Comparison of ENCODE assay signal across 12 mouse cellular contexts in the genomic region with DNA sequence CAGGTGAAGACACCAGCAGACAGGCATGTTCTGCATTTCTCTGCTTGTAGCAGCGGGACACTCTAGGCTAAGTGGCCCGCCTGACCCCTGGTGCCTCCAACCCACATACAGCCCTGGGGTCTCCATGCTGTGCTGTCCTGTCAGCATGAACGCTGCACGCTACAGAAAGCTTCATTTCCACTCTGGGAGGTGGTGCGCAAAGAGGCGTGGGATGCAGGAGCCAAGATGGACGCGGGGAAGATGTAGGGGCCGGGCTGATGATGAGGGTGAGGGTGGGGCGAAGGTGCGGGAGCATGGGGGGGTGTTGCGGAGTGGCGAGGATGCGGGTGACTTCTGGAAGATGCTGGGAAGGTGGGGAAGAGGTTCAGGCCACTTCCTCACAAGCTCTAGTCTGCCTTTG.
DNase-seq lines count a peak whose midpoint lies in the region; ATAC-seq and TF ChIP-seq lines count a peak whose summit lies in the region.
"Had no signal": no experiment of that assay in that cellular context is flagged by ENCODE, and none has a peak within 500 bp of the region (broad histone marks: within the 10 kb centered on the region; RNA-seq: fewer than 3 reads in every experiment).

No protein-coding gene starts in this region.

- no peaks in the 10 kb centered on the region for H3K9me3 ChIP-seq in stomach, embryonic 15.5 days
- H3K9me3 ChIP-seq in stomach, postnatal 0 days (ENCODE audit: control insufficient read depth, low read length): no peaks in the 10 kb centered on the region
- H3K9me3 ChIP-seq in limb, embryonic 15.5 days: no peaks in the 10 kb centered on the region

- no peak for ATAC-seq in stomach, embryonic 15.5 days (ENCODE audit: insufficient read depth, low FRiP score, low read depth)
- no peak for ATAC-seq in stomach, postnatal 0 days (ENCODE audit: low FRiP score, low TSS enrichment)
- ATAC-seq in limb, embryonic 15.5 days (ENCODE audit: insufficient number of reproducible peaks, low FRiP score, low TSS enrichment, low read depth): no peak

- WGBS in stomach, embryonic 15.5 days: 28% methylated on average over 14 of the region's 14 CpGs
- WGBS in stomach, postnatal 0 days: 37% methylated on average over 14 of the region's 14 CpGs
- 23% methylated on average over 14 of the region's 14 CpGs for WGBS in limb, embryonic 15.5 days

- TF ChIP-seq EP300 in stomach, postnatal 0 days (optimal IDR thresholded peaks at IDR 0.05): no peak

- no peaks in the 10 kb centered on the region for H3K27me3 ChIP-seq in stomach, embryonic 15.5 days (replicated peaks)
- H3K27me3 ChIP-seq in stomach, postnatal 0 days (ENCODE audit: control insufficient read depth, insufficient read depth, low read length): no peaks in the 10 kb centered on the region
- H3K27me3 ChIP-seq in limb, embryonic 15.5 days: 0 out of 2 replicates have a peak, but pooled peaks cover 3% of the 10 kb centered on the region

- no peak overlapping the region for H3K9ac ChIP-seq in stomach, embryonic 15.5 days
- H3K9ac ChIP-seq in stomach, postnatal 0 days (ENCODE audit: low read length): no peak overlapping the region
- H3K9ac ChIP-seq in limb, embryonic 15.5 days: no peak overlapping the region

- peak overlapping the region; percentile 19; the same call in 1 of the 2 replicates for H3K4me2 ChIP-seq in stomach, embryonic 15.5 days
- H3K4me2 ChIP-seq in stomach, postnatal 0 days (replicated peaks; ENCODE audit: low read depth): no peak overlapping the region
- peak overlapping the region; percentile 8 for H3K4me2 ChIP-seq in limb, embryonic 15.5 days

- no peaks in the 10 kb centered on the region for H3K36me3 ChIP-seq in stomach, embryonic 15.5 days
- no peaks in the 10 kb centered on the region for H3K36me3 ChIP-seq in stomach, postnatal 0 days (ENCODE audit: control insufficient read depth, insufficient read depth, low read length)
- H3K36me3 ChIP-seq in limb, embryonic 15.5 days: no peaks in the 10 kb centered on the region

- intact Hi-C loops in left cerebral cortex, postnatal 10 days (cut with DNase I): no loop called here

- H3K4me1 ChIP-seq in stomach, embryonic 15.5 days: 0 out of 2 replicates have a peak, but pooled peaks cover 6% of the 10 kb centered on the region
- H3K4me1 ChIP-seq in stomach, postnatal 0 days (replicated peaks; ENCODE audit: control insufficient read depth, insufficient read depth): no peaks in the 10 kb centered on the region
- peaks cover 10% of the 10 kb centered on the region for H3K4me1 ChIP-seq in limb, embryonic 15.5 days

- H3K4me3 ChIP-seq in stomach, embryonic 15.5 days (replicated peaks): no peak overlapping the region
- H3K4me3 ChIP-seq in stomach, postnatal 0 days (ENCODE audit: low read depth, low read length): no peak overlapping the region
- H3K4me3 ChIP-seq in limb, embryonic 15.5 days: no peak overlapping the region
- H3K4me3 ChIP-seq: left cerebral cortex, adult 2 months had no signal

- TF ChIP-seq CTCF in stomach, postnatal 0 days (IDR thresholded peaks at IDR 0.05; ENCODE audit: low read depth): no peak

- H3K27ac ChIP-seq in stomach, embryonic 15.5 days: no peak overlapping the region
- no peak overlapping the region for H3K27ac ChIP-seq in stomach, postnatal 0 days (replicated peaks)
- H3K27ac ChIP-seq in limb, embryonic 15.5 days: no peak overlapping the region
- H3K27ac ChIP-seq: left cerebral cortex, adult 2 months had no signal

- peak; percentile 75 for DNase-seq in heart, adult 11 months
- no peak for DNase-seq in heart, adult 9 months (ENCODE audit: low spot score in 2 of 2)
- no peak for DNase-seq in stomach, postnatal 0 days (ENCODE audit: low spot score)
- no peak for DNase-seq in left cerebral cortex, postnatal 10 days (ENCODE audit: extremely low spot score in 1 of 2, low spot score in 2 of 2)
- DNase-seq in spleen, postnatal 10 days (ENCODE audit: low spot score in 2 of 2): no peak
- DNase-seq in frontal cortex, postnatal 10 days (ENCODE audit: low spot score in 2 of 2): no peak
- DNase-seq: adrenal gland, postnatal 25 days; cerebellum, adult 18-20 months; lung, postnatal 10 days had no signal
